10 mouse cellular contexts compared by ENCODE assay signal in genomic region chr17:56407379-56407778, GRCm38 (mm10).
DNase-seq lines count a peak whose midpoint lies in the region; ATAC-seq and TF ChIP-seq lines count a peak whose summit lies in the region.
"Had no signal": no experiment of that assay in that cellular context is flagged by ENCODE, and none has a peak within 500 bp of the region (broad histone marks: within the 10 kb centered on the region; RNA-seq: fewer than 3 reads in every experiment).

No protein-coding gene starts in this region.

- 23% methylated on average over 8 of the region's 8 CpGs for WGBS in intestine, embryonic 14.5 days
- 40% methylated on average over 8 of the region's 8 CpGs for WGBS in intestine, postnatal 0 days
- WGBS in forebrain, embryonic 10.5 days, result 71% methylated on average over 8 of the region's 8 CpGs
- WGBS in hindbrain, embryonic 15.5 days, result 44% methylated on average over 8 of the region's 8 CpGs
- 45% methylated on average over 8 of the region's 8 CpGs for WGBS in midbrain, embryonic 16.5 days

- H3K36me3 ChIP-seq in intestine, embryonic 14.5 days (ENCODE audit: control insufficient read depth, insufficient read depth, low read length), result peaks cover 26% of the 10 kb centered on the region
- H3K36me3 ChIP-seq in intestine, postnatal 0 days (ENCODE audit: control insufficient read depth, insufficient read depth), result peaks cover 24% of the 10 kb centered on the region
- H3K36me3 ChIP-seq in forebrain, embryonic 10.5 days (replicated peaks), result peaks cover 63% of the 10 kb centered on the region
- peaks cover 29% of the 10 kb centered on the region for H3K36me3 ChIP-seq in hindbrain, embryonic 15.5 days
- H3K36me3 ChIP-seq in midbrain, embryonic 16.5 days (ENCODE audit: control insufficient read depth, insufficient read depth, low read length), result peaks cover 25% of the 10 kb centered on the region

- TF ChIP-seq CTCF in intestine, postnatal 0 days (IDR thresholded peaks at IDR 0.05; ENCODE audit: low read depth), result no peak

- H3K9me3 ChIP-seq in intestine, embryonic 14.5 days (ENCODE audit: control insufficient read depth, low read length), result no peaks in the 10 kb centered on the region
- H3K9me3 ChIP-seq in intestine, postnatal 0 days (ENCODE audit: control insufficient read depth), result no peaks in the 10 kb centered on the region
- no peaks in the 10 kb centered on the region for H3K9me3 ChIP-seq in forebrain, embryonic 10.5 days
- H3K9me3 ChIP-seq in hindbrain, embryonic 15.5 days, result no peaks in the 10 kb centered on the region
- H3K9me3 ChIP-seq in midbrain, embryonic 16.5 days (replicated peaks; ENCODE audit: control insufficient read depth, low read length, poor library complexity, severe bottlenecking), result no peaks in the 10 kb centered on the region
- H3K9me3 ChIP-seq: liver, embryonic 15.5 days had no signal

- H3K4me1 ChIP-seq in intestine, embryonic 14.5 days (replicated peaks; ENCODE audit: control insufficient read depth, insufficient read depth, low read length), result peaks cover 25% of the 10 kb centered on the region
- H3K4me1 ChIP-seq in intestine, postnatal 0 days (replicated peaks; ENCODE audit: control insufficient read depth, insufficient read depth, low read length), result no peaks in the 10 kb centered on the region
- peaks cover 34% of the 10 kb centered on the region for H3K4me1 ChIP-seq in forebrain, embryonic 10.5 days
- peaks cover 40% of the 10 kb centered on the region for H3K4me1 ChIP-seq in hindbrain, embryonic 15.5 days (replicated peaks)
- peaks cover 29% of the 10 kb centered on the region for H3K4me1 ChIP-seq in midbrain, embryonic 16.5 days (ENCODE audit: control insufficient read depth, insufficient read depth, low read length)

- no peak overlapping the region for H3K4me2 ChIP-seq in intestine, embryonic 14.5 days (ENCODE audit: low read length)
- H3K4me2 ChIP-seq in intestine, postnatal 0 days (replicated peaks; ENCODE audit: low read depth), result no peak overlapping the region
- H3K4me2 ChIP-seq in hindbrain, embryonic 15.5 days, result no peak overlapping the region
- H3K4me2 ChIP-seq in midbrain, embryonic 16.5 days (ENCODE audit: low read length), result no peak overlapping the region
- H3K4me2 ChIP-seq: liver, embryonic 15.5 days had no signal

- H3K27me3 ChIP-seq in intestine, embryonic 14.5 days (replicated peaks; ENCODE audit: control insufficient read depth, insufficient read depth, low read length), result no peaks in the 10 kb centered on the region
- no peaks in the 10 kb centered on the region for H3K27me3 ChIP-seq in intestine, postnatal 0 days (replicated peaks; ENCODE audit: control insufficient read depth, insufficient read depth, low read length)
- H3K27me3 ChIP-seq in forebrain, embryonic 10.5 days (ENCODE audit: poor library complexity, severe bottlenecking), result no peaks in the 10 kb centered on the region
- H3K27me3 ChIP-seq in hindbrain, embryonic 15.5 days, result no peaks in the 10 kb centered on the region
- no peaks in the 10 kb centered on the region for H3K27me3 ChIP-seq in midbrain, embryonic 16.5 days (ENCODE audit: control insufficient read depth, insufficient read depth, low read depth, low read length)
- H3K27me3 ChIP-seq: liver, embryonic 15.5 days had no signal

- 0 out of 2 replicates have a peak, but pooled peaks have one; percentile 18 for ATAC-seq in intestine, embryonic 14.5 days (replicated peaks; ENCODE audit: low FRiP score, low TSS enrichment, low read depth)
- ATAC-seq in intestine, postnatal 0 days, result no peak; the same call in 1 of the 2 replicates
- ATAC-seq in hindbrain, embryonic 15.5 days (ENCODE audit: low FRiP score, low read depth), result no peak
- ATAC-seq in midbrain, embryonic 16.5 days, result no peak; the same call in 1 of the 2 replicates

- no peak for DNase-seq in intestine, embryonic 14.5 days (ENCODE audit: low spot score)
- no peak for DNase-seq in forebrain, embryonic 10.5 days (ENCODE audit: extremely low spot score, low spot score)
- DNase-seq in adrenal gland, postnatal 25 days, result no peak
- DNase-seq in B cell, adult 2 months, result no peak
- DNase-seq in kidney, adult 8-10 months, result no peak
- DNase-seq: right cerebral cortex, postnatal 4 days had no signal

- no peak overlapping the region for H3K9ac ChIP-seq in intestine, embryonic 14.5 days (ENCODE audit: low read length)
- H3K9ac ChIP-seq in intestine, postnatal 0 days (ENCODE audit: low read depth, low read length), result no peak overlapping the region
- H3K9ac ChIP-seq in hindbrain, embryonic 15.5 days, result no peak overlapping the region
- H3K9ac ChIP-seq in midbrain, embryonic 16.5 days (ENCODE audit: low read depth, low read length), result no peak overlapping the region; the same call in 1 of the 2 replicates
- H3K9ac ChIP-seq: liver, embryonic 15.5 days had no signal

- peak overlapping the region; percentile 57; the same call in 1 of the 2 replicates for H3K27ac ChIP-seq in intestine, embryonic 14.5 days (ENCODE audit: low read depth)
- H3K27ac ChIP-seq in intestine, postnatal 0 days (ENCODE audit: low read depth, low read length), result no peak overlapping the region
- peak overlapping the region; percentile 72 for H3K27ac ChIP-seq in forebrain, embryonic 10.5 days
- H3K27ac ChIP-seq in hindbrain, embryonic 15.5 days (replicated peaks), result peak overlapping the region; percentile 73
- peak overlapping the region; percentile 60 for H3K27ac ChIP-seq in midbrain, embryonic 16.5 days (ENCODE audit: low read length)
- H3K27ac ChIP-seq: liver, embryonic 15.5 days had no signal

- H3K4me3 ChIP-seq in intestine, embryonic 14.5 days (ENCODE audit: low read depth, low read length), result no peak overlapping the region
- H3K4me3 ChIP-seq in intestine, postnatal 0 days (ENCODE audit: low read depth, low read length), result no peak overlapping the region
- no peak overlapping the region for H3K4me3 ChIP-seq in forebrain, embryonic 10.5 days
- no peak overlapping the region for H3K4me3 ChIP-seq in hindbrain, embryonic 15.5 days
- H3K4me3 ChIP-seq in midbrain, embryonic 16.5 days (ENCODE audit: low read depth, low read length), result no peak overlapping the region
- H3K4me3 ChIP-seq: liver, embryonic 15.5 days had no signal
